Mouse (Mus musculus) CH12.LX (cell line): ENCODE results near the gene Ick. TPM values are rescaled to one million over a fixed set of nuclear protein-coding genes. Genes with fewer than 3 reads are reported as not detected.

Experiments used
- DNase-seq: peaks from one replicate; pipeline ENCODE4 v3.0.0-alpha.2; 2013; ENCODE audit errors: extremely low read depth
- H3K27ac ChIP-seq: 2 replicates; pipeline ENCODE4 v1.5.1; 2012; ENCODE audit warnings: low read depth, mild to moderate bottlenecking, control low read depth, moderate library complexity; ENCODE audit not compliant: insufficient read depth
- H3K27me3 ChIP-seq: replicated peaks from 2 replicates; pipeline ENCODE3; 2012; ENCODE audit warnings: inconsistent platforms
- H3K36me3 ChIP-seq, 2 experiments: replicated peaks in 1 of 2; 2 replicates each; pipeline versions ENCODE3 to v1.6.1; 2012; ENCODE audit warnings: inconsistent platforms in 1 of 2, low read length in 1 of 2, mild to moderate bottlenecking in 1 of 2, mixed read lengths in 1 of 2, moderate library complexity in 1 of 2; ENCODE audit not compliant: control insufficient read depth in 1 of 2, insufficient read depth in 1 of 2
- H3K4me1 ChIP-seq, 2 experiments: 2 replicates each; pipeline ENCODE4 v1.6.1; 2012; ENCODE audit warnings: inconsistent platforms in 1 of 2, moderate library complexity in 1 of 2; ENCODE audit not compliant: insufficient read depth in 2 of 2, control insufficient read depth in 1 of 2
- H3K4me2 ChIP-seq: 2 replicates; pipeline ENCODE4 v1.6.1; 2012; ENCODE audit warnings: low read depth, mild to moderate bottlenecking, control low read depth; ENCODE audit not compliant: poor library complexity, insufficient read depth, severe bottlenecking
- H3K4me3 ChIP-seq, 3 experiments: fragments of 150-350 bp in 1 of 3; sonication (generic) in 1 of 3; replicated peaks in 1 of 3; 2 replicates each; pipeline versions ENCODE3 to v1.5.1; 2011 to 2012; ENCODE audit warnings: low read depth in 2 of 3, low read length in 2 of 3, mild to moderate bottlenecking in 2 of 3, moderate library complexity in 2 of 3, control low read depth in 1 of 3, improper control_type of control experiment in 1 of 3, inconsistent platforms in 1 of 3, mixed read lengths in 1 of 3; ENCODE audit not compliant: poor library complexity in 1 of 3
- H3K79me2 ChIP-seq: replicated peaks from 2 replicates; pipeline ENCODE4 v1.6.1; 2012; ENCODE audit warnings: mild to moderate bottlenecking, moderate library complexity; ENCODE audit not compliant: control insufficient read depth, poor library complexity, insufficient read depth, severe bottlenecking; ENCODE audit errors: extremely low read depth
- H3K9ac ChIP-seq: 2 replicates; pipeline ENCODE4 v1.6.1; 2012; ENCODE audit warnings: low read depth, mild to moderate bottlenecking, control low read depth, moderate library complexity; ENCODE audit not compliant: insufficient read depth
- H3K9me3 ChIP-seq: replicated peaks from 2 replicates; pipeline ENCODE3; 2012; ENCODE audit warnings: low read length, inconsistent platforms, mixed read lengths
- BHLHE40 ChIP-seq: IDR thresholded peaks from 2 replicates; pipeline ENCODE4 v1.6.1; 2011; ENCODE audit warnings: mild to moderate bottlenecking, low read depth, low read length, improper control_type of control experiment
- CTCF ChIP-seq, 2 experiments: IDR thresholded peaks in 1 of 2; conservative IDR thresholded peaks in 1 of 2; 2 replicates each; pipeline ENCODE4 v1.5.1; 2011 to 2012; ENCODE audit warnings: low read depth in 2 of 2, low read length in 2 of 2, improper control_type of control experiment in 1 of 2, inconsistent platforms in 1 of 2, mild to moderate bottlenecking in 1 of 2, moderate library complexity in 1 of 2
- ELF1 ChIP-seq: IDR thresholded peaks from 2 replicates; pipeline ENCODE4 v1.6.1; 2014; ENCODE audit warnings: low read depth, mild to moderate bottlenecking, inconsistent platforms, low read length, improper control_type of control experiment
- EP300 ChIP-seq: IDR thresholded peaks from 2 replicates; pipeline ENCODE4 v1.6.1; 2011; ENCODE audit warnings: low read length, improper control_type of control experiment
- GABPA ChIP-seq: IDR thresholded peaks from 2 replicates; pipeline ENCODE4 v1.6.1; 2012; ENCODE audit warnings: low read depth, low read length, improper control_type of control experiment, inconsistent platforms; ENCODE audit not compliant: insufficient replicate concordance
- IRF4 ChIP-seq: IDR thresholded peaks from 2 replicates; pipeline ENCODE4 v1.6.1; 2014; ENCODE audit warnings: low read depth, mild to moderate bottlenecking, inconsistent platforms, low read length, improper control_type of control experiment
- JUND ChIP-seq: conservative IDR thresholded peaks from 2 replicates; pipeline ENCODE4 v1.6.1; 2011; ENCODE audit warnings: low read depth, low read length, improper control_type of control experiment
- MAZ ChIP-seq: IDR thresholded peaks from 2 replicates; pipeline ENCODE4 v1.6.1; 2012; ENCODE audit warnings: low read depth, mild to moderate bottlenecking, inconsistent platforms, low read length, improper control_type of control experiment, moderate library complexity
- POLR2A ChIP-seq: IDR thresholded peaks from 2 replicates; pipeline ENCODE4 v1.6.1; 2011; ENCODE audit warnings: low read depth, mild to moderate bottlenecking, improper control_type of control experiment, low read length
- SIN3A ChIP-seq: IDR thresholded peaks from 2 replicates; pipeline ENCODE4 v1.6.1; 2012; ENCODE audit warnings: low read length, improper control_type of control experiment, inconsistent platforms
- TBP ChIP-seq: conservative IDR thresholded peaks from 2 replicates; pipeline ENCODE4 v1.6.1; 2011; ENCODE audit warnings: low read depth, low read length, improper control_type of control experiment
- UBTF ChIP-seq: IDR thresholded peaks from 2 replicates; pipeline ENCODE4 v1.6.1; 2012; ENCODE audit warnings: low read depth, mild to moderate bottlenecking, inconsistent platforms, low read length, improper control_type of control experiment, moderate library complexity
- USF1 ChIP-seq: IDR thresholded peaks from 2 replicates; pipeline ENCODE4 v1.6.1; 2014; ENCODE audit warnings: low read depth, mild to moderate bottlenecking, inconsistent platforms, low read length, improper control_type of control experiment
- USF2 ChIP-seq: conservative IDR thresholded peaks from 2 replicates; pipeline ENCODE4 v1.6.1; 2011; ENCODE audit warnings: low read depth, low read length, improper control_type of control experiment
- ZC3H11A ChIP-seq: IDR thresholded peaks from 2 replicates; pipeline ENCODE4 v1.6.1; 2012; ENCODE audit warnings: low read depth, mild to moderate bottlenecking, inconsistent platforms, low read length, improper control_type of control experiment
- ZKSCAN1 ChIP-seq: IDR thresholded peaks from 2 replicates; pipeline ENCODE4 v1.6.1; 2012; ENCODE audit warnings: low read depth, inconsistent platforms, low read length, improper control_type of control experiment, borderline replicate concordance
- ZNF384 ChIP-seq: IDR thresholded peaks from 2 replicates; pipeline ENCODE4 v1.6.1; 2012; ENCODE audit warnings: low read depth, low read length, improper control_type of control experiment, inconsistent platforms
- dilution Hi-C: fragments of 300-500 bp; cut with MboI; formaldehyde crosslinking; loops from 2 replicates; pipeline ENCODE4 v1.14.3; 2020; ENCODE audit warnings: low sequenced_read_pairs; ENCODE audit not compliant: extremely low pct_unique_long_range_greater_than_20kb, extremely low pct_ligation_motif_present
- in situ Hi-C: fragments of 300-500 bp; cut with MboI; formaldehyde crosslinking; loops from 3 replicates; pipeline ENCODE4 v1.14.3; 2019; ENCODE audit warnings: low sequenced_read_pairs, low pct_ligation_motif_present, low pct_unique_long_range_greater_than_20kb, mixed read lengths
- polyA plus RNA-seq: library from polyadenylated mRNA; unstranded; fragments of >175 nt; gene quantifications from 2 replicates; pipeline ENCODE4 v1.2.1, GENCODE M21; 2012; ENCODE audit warnings: low read depth; ENCODE audit not compliant: insufficient read length
- total RNA-seq, 2 experiments: library from RNA; depleted of rRNA; stranded (reverse); fragments of 300-350 nt in 1 of 2; fragments of >200 nt in 1 of 2; gene quantifications; 2 replicates each; pipeline ENCODE4 v1.2.3; 2012 to 2014

Ick gene
- total and polyA plus RNA-seq, 3 experiments: 4.5 to 7.1 (median 4.8) TPM

GRCm38 (mm10) chr9:78138044-78138676 is 29.2 kb downstream of the Ick start:
- in situ Hi-C loops: no loop called here
- Histone ChIP-seq H3K9me3 (peaks cover 5% of the 10 kb centered on the region), H3K9ac (no peak overlapping the region), H3K4me3 (no peak overlapping the region), H3K4me2 (no peak overlapping the region), H3K79me2 (no peaks in the 10 kb centered on the region), H3K27ac (no peak overlapping the region), H3K36me3 (peaks cover 16 to 36% of the 10 kb centered on the region in 2 experiments), H3K4me1 (peaks cover 0 to 21% of the 10 kb centered on the region in 2 experiments; a peak in 2 of 4 replicates), H3K27me3 (no peaks in the 10 kb centered on the region)
- no peak for TF ChIP-seq ZC3H11A
- TF ChIP-seq EP300: peak; percentile 32; the same call in 1 of the 2 replicates
- TF ChIP-seq IRF4: peak; percentile 85
- dilution Hi-C loops: no loop called here
- peak; percentile 60 for DNase-seq

- H3K4me1 ChIP-seq: peaks cover 0 to 21% of the 10 kb centered on the region in 2 experiments; a peak in 2 of 4 replicates
- no peak overlapping the region for H3K9ac ChIP-seq
- dilution Hi-C loops: no loop called here
- no peak overlapping the region for H3K27ac ChIP-seq
- peaks cover 5% of the 10 kb centered on the region for H3K9me3 ChIP-seq
- peaks cover 22 to 35% of the 10 kb centered on the region in 2 experiments for H3K36me3 ChIP-seq
- in situ Hi-C loops: no loop called here
- H3K27me3 ChIP-seq: no peaks in the 10 kb centered on the region
- H3K4me2 ChIP-seq: no peak overlapping the region
- TF ChIP-seq ZNF384: no peak
- TF ChIP-seq MAZ: no peak
- no peak for TF ChIP-seq SIN3A
- TF ChIP-seq USF2: no peak
- TF ChIP-seq ZKSCAN1: no peak
- TF ChIP-seq POLR2A: no peak
- TF ChIP-seq TBP: no peak
- no peak for TF ChIP-seq BHLHE40
- TF ChIP-seq ELF1: no peak
- TF ChIP-seq JUND: no peak
- no peak for TF ChIP-seq CTCF (conservative IDR thresholded peaks at IDR 0.05 in 1 of 2, IDR thresholded peaks at IDR 0.05 in 1 of 2; ENCODE audit: low read depth in 2 of 2, low read length in 2 of 2)
- no peak for TF ChIP-seq GABPA
- TF ChIP-seq USF1: no peak
- no peak for TF ChIP-seq UBTF
- no peak overlapping the region for H3K4me3 ChIP-seq
- H3K79me2 ChIP-seq: no peaks in the 10 kb centered on the region
- DNase-seq: no peak
These were observed 30.5 kb downstream of the Ick start for GRCm38 (mm10) chr9:78139463-78139862.
